In the genomic region with DNA sequence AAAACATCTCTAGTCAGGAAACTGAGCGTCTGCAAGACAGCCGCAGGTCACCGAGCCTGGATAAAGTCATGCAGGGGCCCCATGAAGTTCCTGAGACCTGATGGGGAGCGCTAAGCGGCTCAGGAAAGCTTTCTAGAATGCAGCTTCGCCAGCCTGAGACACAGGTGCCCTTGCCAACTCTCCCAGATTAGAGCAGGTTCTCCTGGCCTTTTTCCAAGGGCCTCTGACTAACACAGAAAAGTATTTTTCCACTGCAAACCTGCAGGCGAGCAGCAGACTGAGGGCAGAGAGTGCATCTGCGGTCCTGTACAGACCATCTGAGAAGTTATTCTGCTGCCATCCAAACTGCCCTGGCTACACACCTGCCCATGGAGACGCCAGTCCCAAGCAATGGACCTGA, we compare ENCODE assay signal across 9 mouse cellular contexts. TPM values are rescaled to one million over a fixed set of nuclear protein-coding genes. Genes with fewer than 3 reads are reported as not detected.
DNase-seq lines count a peak whose midpoint lies in the region; ATAC-seq lines count a peak whose summit lies in the region.
"Had no signal": no experiment of that assay in that cellular context is flagged by ENCODE, and none has a peak within 500 bp of the region (broad histone marks: within the 10 kb centered on the region; RNA-seq: fewer than 3 reads in every experiment).

No protein-coding gene starts in this region.

- peak overlapping the region; percentile 68 for H3K27ac ChIP-seq in heart, embryonic 13.5 days (replicated peaks)
- no peak overlapping the region for H3K27ac ChIP-seq in embryonic facial prominence, embryonic 14.5 days (replicated peaks; ENCODE audit: low read depth, low read length)
- H3K27ac ChIP-seq in lung, embryonic 15.5 days: peak overlapping the region; percentile 20; the same call in 1 of the 2 replicates
- H3K27ac ChIP-seq in hindbrain, embryonic 11.5 days (ENCODE audit: low read depth, low read length): no peak overlapping the region

- H3K4me1 ChIP-seq in heart, embryonic 13.5 days: peaks cover 53% of the 10 kb centered on the region
- H3K4me1 ChIP-seq in embryonic facial prominence, embryonic 14.5 days (ENCODE audit: control insufficient read depth, insufficient read depth, low read length): no peaks in the 10 kb centered on the region
- peaks cover 38% of the 10 kb centered on the region for H3K4me1 ChIP-seq in lung, embryonic 15.5 days
- H3K4me1 ChIP-seq in hindbrain, embryonic 11.5 days (replicated peaks; ENCODE audit: control insufficient read depth, insufficient read depth, low read length): no peaks in the 10 kb centered on the region

- no peaks in the 10 kb centered on the region for H3K27me3 ChIP-seq in heart, embryonic 13.5 days (replicated peaks)
- H3K27me3 ChIP-seq in embryonic facial prominence, embryonic 14.5 days (replicated peaks; ENCODE audit: control insufficient read depth, insufficient read depth, low read length): no peaks in the 10 kb centered on the region
- no peaks in the 10 kb centered on the region for H3K27me3 ChIP-seq in lung, embryonic 15.5 days
- no peaks in the 10 kb centered on the region for H3K27me3 ChIP-seq in hindbrain, embryonic 11.5 days (ENCODE audit: control insufficient read depth, insufficient read depth, low read length)

- WGBS in heart, embryonic 13.5 days: 39% methylated on average over 9 of the region's 9 CpGs
- WGBS in embryonic facial prominence, embryonic 14.5 days: 69% methylated on average over 9 of the region's 9 CpGs
- 50% methylated on average over 9 of the region's 9 CpGs for WGBS in lung, embryonic 15.5 days
- WGBS in hindbrain, embryonic 11.5 days: 91% methylated on average over 9 of the region's 9 CpGs

- H3K36me3 ChIP-seq in heart, embryonic 13.5 days: no peaks in the 10 kb centered on the region
- H3K36me3 ChIP-seq in embryonic facial prominence, embryonic 14.5 days (ENCODE audit: control insufficient read depth, insufficient read depth, low read length): no peaks in the 10 kb centered on the region; the same call in 1 of the 2 replicates
- no peaks in the 10 kb centered on the region for H3K36me3 ChIP-seq in lung, embryonic 15.5 days
- H3K36me3 ChIP-seq in hindbrain, embryonic 11.5 days (ENCODE audit: control insufficient read depth, insufficient read depth, low read length): no peaks in the 10 kb centered on the region

- no peak for DNase-seq in heart, adult 11 months
- peak; percentile 82 for DNase-seq in adrenal gland, postnatal 14 days
- DNase-seq in embryonic facial prominence, embryonic 14.5 days (ENCODE audit: low spot score): peak; percentile 69
- no peak for DNase-seq in embryo, embryonic 11 days
- no peak for DNase-seq in gastrocnemius, postnatal 25 days
- no peak for DNase-seq in hindbrain, embryonic 11.5 days (ENCODE audit: low spot score)
- DNase-seq: spleen, adult 18-20 months had no signal

- H3K4me3 ChIP-seq in heart, embryonic 13.5 days: no peak overlapping the region
- no peak overlapping the region for H3K4me3 ChIP-seq in embryonic facial prominence, embryonic 14.5 days (ENCODE audit: low read depth, low read length)
- no peak overlapping the region for H3K4me3 ChIP-seq in lung, embryonic 15.5 days
- H3K4me3 ChIP-seq in hindbrain, embryonic 11.5 days (ENCODE audit: low read depth, low read length): no peak overlapping the region

- no peak for ATAC-seq in heart, embryonic 13.5 days (ENCODE audit: extremely low read depth, insufficient number of reproducible peaks, low FRiP score, low TSS enrichment)
- no peak; the same call in 1 of the 2 replicates for ATAC-seq in embryonic facial prominence, embryonic 14.5 days (ENCODE audit: low read depth)
- ATAC-seq in lung, embryonic 15.5 days (ENCODE audit: borderline replicate concordance, extremely low read depth, low FRiP score, low TSS enrichment): no peak
- ATAC-seq in hindbrain, embryonic 11.5 days (ENCODE audit: low FRiP score): no peak

- 0 out of 2 replicates have a peak overlapping the region, but pooled peaks have one; percentile 9 for H3K4me2 ChIP-seq in heart, embryonic 13.5 days
- H3K4me2 ChIP-seq in embryonic facial prominence, embryonic 14.5 days (ENCODE audit: low read depth, low read length): no peak overlapping the region
- H3K4me2 ChIP-seq in lung, embryonic 15.5 days: no peak overlapping the region
- H3K4me2 ChIP-seq in hindbrain, embryonic 11.5 days (replicated peaks; ENCODE audit: low read depth, low read length): no peak overlapping the region

- peak overlapping the region; percentile 50 for H3K9ac ChIP-seq in heart, embryonic 13.5 days
- H3K9ac ChIP-seq in embryonic facial prominence, embryonic 14.5 days (ENCODE audit: low read depth, low read length): no peak overlapping the region
- no peak overlapping the region for H3K9ac ChIP-seq in lung, embryonic 15.5 days
- H3K9ac ChIP-seq in hindbrain, embryonic 11.5 days (ENCODE audit: low read depth, low read length): no peak overlapping the region

- H3K9me3 ChIP-seq in heart, embryonic 13.5 days: no peaks in the 10 kb centered on the region
- H3K9me3 ChIP-seq in embryonic facial prominence, embryonic 14.5 days (ENCODE audit: control insufficient read depth, low read length): no peaks in the 10 kb centered on the region
- H3K9me3 ChIP-seq in lung, embryonic 15.5 days: no peaks in the 10 kb centered on the region
- no peaks in the 10 kb centered on the region for H3K9me3 ChIP-seq in hindbrain, embryonic 11.5 days (ENCODE audit: control insufficient read depth, low read length)

RNA-seq across cellular contexts. Expression of a gene that starts 27.6 kb away (rescaled TPM):
- polyA plus RNA-seq in heart, embryonic 13.5 days (2015; fragmentation: Nextera tagmentation; extraction: Ambion mirVana): 11.9 and 12.2 TPM in 2 replicates
- total RNA-seq in adrenal gland, postnatal 14 days (2021): 13.8 and 14.0 TPM in 2 replicates
- polyA plus RNA-seq in embryonic facial prominence, embryonic 14.5 days (2014; fragmentation: Nextera tagmentation; extraction: Ambion mirVana): 12.3 and 14.3 TPM in 2 replicates
- polyA plus RNA-seq in lung, embryonic 15.5 days (2015; fragmentation: Nextera tagmentation; extraction: Ambion mirVana): 13.3 and 14.4 TPM in 2 replicates
- 1 to 10 TPM; 3.9 to 4.6 TPM for total RNA-seq in gastrocnemius, postnatal 25 days (2021)
- polyA plus RNA-seq in hindbrain, embryonic 11.5 days (2014; fragmentation: Nextera tagmentation; extraction: Ambion mirVana): 14.4 and 16.0 TPM in 2 replicates

Comparison
In these comparisons a context has a peak if more than half of its experiments do, and no peak if none do; other contexts are left out.
1. H3K27ac ChIP-seq: peak in heart, embryonic 13.5 days (single experiment) and lung, embryonic 15.5 days (single experiment); none in embryonic facial prominence, embryonic 14.5 days (single experiment) and hindbrain, embryonic 11.5 days (single experiment).
2. DNase-seq: peak in adrenal gland, postnatal 14 days (single experiment) and embryonic facial prominence, embryonic 14.5 days (single experiment); none in heart, adult 11 months (single experiment), embryo, embryonic 11 days (single experiment), gastrocnemius, postnatal 25 days (single experiment) and hindbrain, embryonic 11.5 days (single experiment).